Mouse (Mus musculus) megakaryocyte, embryonic 14.5 days (primary cell): ENCODE results near the gene Kctd2.

ENCODE experiments used
- FLI1 ChIP-seq: IDR thresholded peaks from 2 replicates; pipeline ENCODE4 v1.6.1; 2012; ENCODE audit warnings: low read length, inconsistent platforms, mixed read lengths
- GATA1 ChIP-seq: IDR thresholded peaks from 3 replicates; pipeline ENCODE4 v1.6.1; 2012; ENCODE audit warnings: mixed read lengths, low read length, inconsistent platforms, borderline replicate concordance

- TF ChIP-seq GATA1 (no peak), FLI1 (no peak)
Observed at GRCm38 (mm10) chr11:115373805-115374694, 45.9 kb upstream of the Kctd2 start.
